Mouse (Mus musculus): Measurements from ENCODE around the gene Eps8l1. TPM values are rescaled to one million over a fixed set of nuclear protein-coding genes. Genes with fewer than 3 reads are reported as not detected.
A peak's percentile ranks its signal among the peaks of the same experiment; 100 is the strongest.

Eps8l1 gene
- polyA plus RNA-seq, 1 experiment from 2014 or later = 11.4 TPM

GRCm38 (mm10) chr7:4502421-4503090, 42.1 kb downstream of the Eps8l1 start:
- H3K27me3 ChIP-seq = no peaks in the 10 kb centered on the region
- ATAC-seq (ENCODE audit: insufficient number of reproducible peaks, low FRiP score, low TSS enrichment, low read depth) = no peak
- peak overlapping the region; percentile 50 for H3K27ac ChIP-seq
- peak overlapping the region; percentile 88 for H3K4me3 ChIP-seq
- WGBS = 9% methylated on average over 14 of the region's 14 CpGs
- H3K36me3 ChIP-seq = 0 out of 2 replicates have a peak, but pooled peaks cover 2% of the 10 kb centered on the region
- H3K4me2 ChIP-seq = peak overlapping the region; percentile 67
- H3K9ac ChIP-seq = no peak overlapping the region
- no peaks in the 10 kb centered on the region for H3K9me3 ChIP-seq
- H3K4me1 ChIP-seq = peaks cover 29% of the 10 kb centered on the region

GRCm38 (mm10) chr7:4503100-4503499, 42.6 kb downstream of the Eps8l1 start:
- peaks cover 27% of the 10 kb centered on the region for H3K4me1 ChIP-seq
- no peak overlapping the region for H3K4me2 ChIP-seq
- 0 out of 2 replicates have a peak, but pooled peaks cover 2% of the 10 kb centered on the region for H3K36me3 ChIP-seq
- no peaks in the 10 kb centered on the region for H3K27me3 ChIP-seq
- WGBS = 80% methylated on average over 4 of the region's 4 CpGs
- H3K9me3 ChIP-seq = no peaks in the 10 kb centered on the region
- no peak overlapping the region for H3K4me3 ChIP-seq
- H3K27ac ChIP-seq = peak overlapping the region; percentile 50; the same call in 1 of the 2 replicates
- no peak overlapping the region for H3K9ac ChIP-seq
- ATAC-seq (ENCODE audit: insufficient number of reproducible peaks, low FRiP score, low TSS enrichment, low read depth) = no peak

- Histone ChIP-seq H3K4me1 (peaks cover 20% of the 10 kb centered on the region), H3K9me3 (no peaks in the 10 kb centered on the region), H3K9ac (no peak overlapping the region), H3K4me3 (no peak overlapping the region), H3K36me3 (0 out of 2 replicates have a peak, but pooled peaks cover 2% of the 10 kb centered on the region), H3K4me2 (no peak overlapping the region), H3K27me3 (no peaks in the 10 kb centered on the region), H3K27ac (no peak overlapping the region)
- 84% methylated on average over 5 of the region's 5 CpGs for WGBS
- ATAC-seq (ENCODE audit: insufficient number of reproducible peaks, low FRiP score, low TSS enrichment, low read depth) = no peak
These were observed 43.4 kb downstream of the Eps8l1 start for GRCm38 (mm10) chr7:4503858-4504257.

- Histone ChIP-seq H3K4me1 (peaks cover 15% of the 10 kb centered on the region), H3K9me3 (no peaks in the 10 kb centered on the region), H3K9ac (no peak overlapping the region), H3K27me3 (no peaks in the 10 kb centered on the region), H3K27ac (no peak overlapping the region), H3K36me3 (no peaks in the 10 kb centered on the region), H3K4me2 (no peak overlapping the region), H3K4me3 (no peak overlapping the region)
- 64% methylated on average over 11 of the region's 11 CpGs for WGBS
- ATAC-seq (ENCODE audit: insufficient number of reproducible peaks, low FRiP score, low TSS enrichment, low read depth) = no peak
These were observed 44.4 kb downstream of the Eps8l1 start for GRCm38 (mm10) chr7:4504646-4505435.

GRCm38 (mm10) chr7:4507220-4507619, 46.7 kb downstream of the Eps8l1 start:
- no peaks in the 10 kb centered on the region for H3K36me3 ChIP-seq
- H3K27me3 ChIP-seq = no peaks in the 10 kb centered on the region
- H3K4me2 ChIP-seq = no peak overlapping the region
- no peak overlapping the region for H3K27ac ChIP-seq
- no peaks in the 10 kb centered on the region for H3K9me3 ChIP-seq
- ATAC-seq (ENCODE audit: insufficient number of reproducible peaks, low FRiP score, low TSS enrichment, low read depth) = no peak
- 69% methylated on average over 2 of the region's 4 CpGs for WGBS
- H3K4me3 ChIP-seq = no peak overlapping the region
- peaks cover 12% of the 10 kb centered on the region; the same call in 1 of the 2 replicates for H3K4me1 ChIP-seq
- no peak overlapping the region for H3K9ac ChIP-seq

GRCm38 (mm10) chr7:4508062-4508738, 47.7 kb downstream of the Eps8l1 start:
- WGBS = 69% methylated on average over 27 of the region's 32 CpGs
- Histone ChIP-seq H3K36me3 (no peaks in the 10 kb centered on the region), H3K27ac (no peak overlapping the region), H3K4me1 (peaks cover 12% of the 10 kb centered on the region; the same call in 1 of the 2 replicates), H3K4me3 (no peak overlapping the region), H3K27me3 (no peaks in the 10 kb centered on the region), H3K9me3 (no peaks in the 10 kb centered on the region), H3K4me2 (no peak overlapping the region), H3K9ac (no peak overlapping the region)
- ATAC-seq (ENCODE audit: insufficient number of reproducible peaks, low FRiP score, low TSS enrichment, low read depth) = no peak

GRCm38 (mm10) chr7:4508739-4509116, 48.3 kb downstream of the Eps8l1 start:
- Histone ChIP-seq H3K9ac (no peak overlapping the region), H3K9me3 (no peaks in the 10 kb centered on the region), H3K4me1 (peaks cover 12% of the 10 kb centered on the region; the same call in 1 of the 2 replicates), H3K4me2 (no peak overlapping the region), H3K36me3 (no peaks in the 10 kb centered on the region), H3K4me3 (no peak overlapping the region), H3K27me3 (no peaks in the 10 kb centered on the region), H3K27ac (no peak overlapping the region)
- ATAC-seq (ENCODE audit: insufficient number of reproducible peaks, low FRiP score, low TSS enrichment, low read depth) = no peak
- WGBS = 87% methylated on average over 8 of the region's 8 CpGs

GRCm38 (mm10) chr7:4509863-4510608, 49.6 kb downstream of the Eps8l1 start:
- ATAC-seq (ENCODE audit: insufficient number of reproducible peaks, low FRiP score, low TSS enrichment, low read depth) = 0 out of 2 replicates have a peak, but pooled peaks have one; percentile 53
- Histone ChIP-seq H3K27ac (no peak overlapping the region; the same call in 1 of the 2 replicates), H3K4me1 (peaks cover 17% of the 10 kb centered on the region), H3K9me3 (no peaks in the 10 kb centered on the region), H3K4me2 (0 out of 2 replicates have a peak overlapping the region, but pooled peaks have one; percentile 10), H3K4me3 (peak overlapping the region; percentile 15; the same call in 1 of the 2 replicates), H3K36me3 (no peaks in the 10 kb centered on the region), H3K27me3 (no peaks in the 10 kb centered on the region), H3K9ac (no peak overlapping the region)
- 15% methylated on average over 24 of the region's 24 CpGs for WGBS

GRCm38 (mm10) chr7:4511489-4512224, 51.2 kb downstream of the Eps8l1 start:
- H3K4me1 ChIP-seq = peaks cover 17% of the 10 kb centered on the region
- no peak overlapping the region for H3K27ac ChIP-seq
- no peaks in the 10 kb centered on the region for H3K27me3 ChIP-seq
- WGBS = 65% methylated on average over 8 of the region's 8 CpGs
- ATAC-seq (ENCODE audit: insufficient number of reproducible peaks, low FRiP score, low TSS enrichment, low read depth) = no peak
- H3K9ac ChIP-seq = no peak overlapping the region
- no peak overlapping the region for H3K4me3 ChIP-seq
- H3K36me3 ChIP-seq = no peaks in the 10 kb centered on the region
- no peaks in the 10 kb centered on the region for H3K9me3 ChIP-seq
- no peak overlapping the region for H3K4me2 ChIP-seq

- WGBS = 31% methylated on average over 13 of the region's 13 CpGs
- peaks cover 17% of the 10 kb centered on the region for H3K4me1 ChIP-seq
- ATAC-seq (ENCODE audit: insufficient number of reproducible peaks, low FRiP score, low TSS enrichment, low read depth) = no peak
- H3K27ac ChIP-seq = no peak overlapping the region
- H3K9me3 ChIP-seq = no peaks in the 10 kb centered on the region
- no peaks in the 10 kb centered on the region for H3K36me3 ChIP-seq
- no peak overlapping the region for H3K9ac ChIP-seq
- H3K27me3 ChIP-seq = no peaks in the 10 kb centered on the region
- H3K4me2 ChIP-seq = no peak overlapping the region
- H3K4me3 ChIP-seq = no peak overlapping the region
These were observed 52.8 kb downstream of the Eps8l1 start for GRCm38 (mm10) chr7:4513236-4513635.
